Comparison of ENCODE assay signal across 8 mouse cellular contexts in genomic region chr4:62998431-62998835, GRCm38 (mm10). TPM values are rescaled to one million over a fixed set of nuclear protein-coding genes. Genes with fewer than 3 reads are reported as not detected.
DNase-seq lines count a peak whose midpoint lies in the region; ATAC-seq lines count a peak whose summit lies in the region.

No protein-coding gene starts in this region.

- 8% methylated on average over 5 of the region's 5 CpGs for WGBS in heart, embryonic 14.5 days
- 54% methylated on average over 5 of the region's 5 CpGs for WGBS in midbrain, embryonic 13.5 days

- H3K36me3 ChIP-seq in heart, embryonic 14.5 days (ENCODE audit: control insufficient read depth, insufficient read depth, low read length): no peaks in the 10 kb centered on the region
- peaks cover 21% of the 10 kb centered on the region for H3K36me3 ChIP-seq in midbrain, embryonic 13.5 days

- H3K4me2 ChIP-seq in heart, embryonic 14.5 days (ENCODE audit: low read length): peak overlapping the region; percentile 50
- no peak overlapping the region for H3K4me2 ChIP-seq in midbrain, embryonic 13.5 days (replicated peaks)

- peak; percentile 82 for ATAC-seq in heart, embryonic 14.5 days (ENCODE audit: insufficient number of reproducible peaks, insufficient read depth, low FRiP score, low read depth)
- peak; percentile 70 for ATAC-seq in midbrain, embryonic 13.5 days

- H3K4me3 ChIP-seq in heart, embryonic 14.5 days (ENCODE audit: control insufficient read depth in 1 of 2, insufficient read depth in 1 of 2, low read depth in 1 of 2, low read length in 2 of 2): no peak overlapping the region
- H3K4me3 ChIP-seq in midbrain, embryonic 13.5 days (replicated peaks): no peak overlapping the region

- peaks cover 44 to 50% of the 10 kb centered on the region in 2 experiments for H3K4me1 ChIP-seq in heart, embryonic 14.5 days (ENCODE audit: control insufficient read depth in 2 of 2, insufficient read depth in 2 of 2, low read length in 2 of 2)
- H3K4me1 ChIP-seq in midbrain, embryonic 13.5 days (replicated peaks): peaks cover 44% of the 10 kb centered on the region

- DNase-seq in NIH3T3 (ENCODE audit: low read depth): peak; percentile 94
- peak; percentile 74 for DNase-seq in adrenal gland, postnatal 10 days
- peak; percentile 91 for DNase-seq in kidney, postnatal 10 days
- DNase-seq in layer of hippocampus, postnatal 14 days (ENCODE audit: low spot score in 2 of 2): no peak
- DNase-seq in layer of hippocampus, adult 11-12 months (ENCODE audit: low spot score): no peak
- DNase-seq in urinary bladder, postnatal 25 days (ENCODE audit: low spot score): no peak

- peak overlapping the region; percentile 65 for H3K9ac ChIP-seq in heart, embryonic 14.5 days (ENCODE audit: low read length)
- no peak overlapping the region for H3K9ac ChIP-seq in midbrain, embryonic 13.5 days (replicated peaks)

- H3K9me3 ChIP-seq in heart, embryonic 14.5 days (ENCODE audit: control insufficient read depth, low read length): no peaks in the 10 kb centered on the region; the same call in 1 of the 2 replicates
- no peaks in the 10 kb centered on the region; the same call in 1 of the 2 replicates for H3K9me3 ChIP-seq in midbrain, embryonic 13.5 days

- H3K27me3 ChIP-seq in heart, embryonic 14.5 days (ENCODE audit: control insufficient read depth, insufficient read depth, low read length): no peaks in the 10 kb centered on the region
- no peaks in the 10 kb centered on the region for H3K27me3 ChIP-seq in midbrain, embryonic 13.5 days

- H3K27ac ChIP-seq in heart, embryonic 14.5 days (replicated peaks in 1 of 2; ENCODE audit: control insufficient read depth in 1 of 2, insufficient read depth in 1 of 2, low read depth in 2 of 2, low read length in 2 of 2): peak overlapping the region; percentile 87 to 98
- peak overlapping the region; percentile 63 for H3K27ac ChIP-seq in midbrain, embryonic 13.5 days

RNA-seq across cellular contexts. Expression of gene Zfp618, which starts 33.1 kb away (rescaled TPM):
- 10 to 100 TPM in 1 of 2 experiments, 1 to 10 TPM in 1; 9.1 to 11.0 TPM for total RNA-seq in adrenal gland, postnatal 10 days (2021)
- polyA plus RNA-seq in heart, embryonic 14.5 days (2014; fragmentation: Nextera tagmentation; extraction: Ambion mirVana): 8.9 and 9.6 TPM in 2 replicates
- polyA plus RNA-seq in midbrain, embryonic 13.5 days (2015; fragmentation: Nextera tagmentation; extraction: Ambion mirVana): 44.6 and 44.9 TPM in 2 replicates
- 1 to 10 TPM; 3.7 to 4.7 TPM for total RNA-seq in layer of hippocampus, postnatal 14 days (2021)

Comparison
In these comparisons a context has a peak if more than half of its experiments do, and no peak if none do; other contexts are left out.
1. DNase-seq: peak in NIH3T3 (single experiment), adrenal gland, postnatal 10 days (single experiment) and kidney, postnatal 10 days (single experiment); none in layer of hippocampus, postnatal 14 days (0 of 2), layer of hippocampus, adult 11-12 months (single experiment) and urinary bladder, postnatal 25 days (single experiment).